Mouse (Mus musculus): ENCODE results near the gene Jade3. TPM values are rescaled to one million over a fixed set of nuclear protein-coding genes. Genes with fewer than 3 reads are reported as not detected.

Gene Jade3
- polyA plus RNA-seq, 1 experiment: 1.5 TPM

DNA sequence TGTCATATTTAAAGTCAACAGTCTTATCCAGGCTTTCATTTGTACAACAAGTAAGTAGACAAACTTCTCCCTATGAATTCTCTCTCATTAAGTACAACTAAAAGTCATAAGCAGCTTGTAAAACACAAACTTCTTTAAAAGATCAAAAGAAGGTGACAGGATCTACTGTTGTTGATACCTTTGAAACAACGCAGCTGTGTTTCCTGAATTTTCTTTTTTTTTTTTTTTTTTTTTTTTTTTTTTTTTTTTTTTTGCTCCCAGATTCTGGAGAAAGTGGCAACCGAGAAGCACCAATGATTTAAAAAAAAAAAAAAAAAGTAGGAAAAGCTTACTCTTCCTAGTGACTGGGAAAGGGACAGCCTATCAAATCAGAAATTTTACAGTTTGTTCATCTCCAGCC, 57.7 kb downstream of the Jade3 start:
- H3K4me1 ChIP-seq (ENCODE audit: control insufficient read depth, insufficient read depth, insufficient read length, low read length): no peaks in the 10 kb centered on the region
- H3K27ac ChIP-seq (replicated peaks; ENCODE audit: low read depth, low read length): no peak overlapping the region
- no peak overlapping the region for H3K4me3 ChIP-seq (ENCODE audit: insufficient read depth, low read depth, low read length)

DNA sequence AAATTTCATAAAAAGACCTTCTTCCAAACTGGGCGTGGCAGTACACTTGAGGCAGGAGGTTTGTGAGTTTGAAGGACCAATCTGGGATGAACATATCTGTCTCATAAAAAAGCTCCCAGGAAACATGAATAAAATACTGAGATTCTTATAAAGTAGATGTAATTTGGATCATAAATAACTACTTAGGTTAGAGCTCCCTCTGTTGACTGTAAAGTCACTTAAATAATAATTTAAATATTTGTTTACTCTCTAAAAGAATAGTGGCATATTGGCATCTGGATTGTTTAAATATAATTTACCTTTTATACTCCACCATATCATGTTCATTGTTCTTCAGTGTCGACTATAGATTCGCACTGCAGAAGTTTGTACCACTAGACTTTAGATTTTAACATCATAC, 72.2 kb downstream of the Jade3 start:
- H3K4me3 ChIP-seq (ENCODE audit: insufficient read depth, low read depth, low read length): no peak overlapping the region
- H3K27ac ChIP-seq (replicated peaks; ENCODE audit: low read depth, low read length): no peak overlapping the region
- no peaks in the 10 kb centered on the region for H3K4me1 ChIP-seq (ENCODE audit: control insufficient read depth, insufficient read depth, insufficient read length, low read length)

DNA sequence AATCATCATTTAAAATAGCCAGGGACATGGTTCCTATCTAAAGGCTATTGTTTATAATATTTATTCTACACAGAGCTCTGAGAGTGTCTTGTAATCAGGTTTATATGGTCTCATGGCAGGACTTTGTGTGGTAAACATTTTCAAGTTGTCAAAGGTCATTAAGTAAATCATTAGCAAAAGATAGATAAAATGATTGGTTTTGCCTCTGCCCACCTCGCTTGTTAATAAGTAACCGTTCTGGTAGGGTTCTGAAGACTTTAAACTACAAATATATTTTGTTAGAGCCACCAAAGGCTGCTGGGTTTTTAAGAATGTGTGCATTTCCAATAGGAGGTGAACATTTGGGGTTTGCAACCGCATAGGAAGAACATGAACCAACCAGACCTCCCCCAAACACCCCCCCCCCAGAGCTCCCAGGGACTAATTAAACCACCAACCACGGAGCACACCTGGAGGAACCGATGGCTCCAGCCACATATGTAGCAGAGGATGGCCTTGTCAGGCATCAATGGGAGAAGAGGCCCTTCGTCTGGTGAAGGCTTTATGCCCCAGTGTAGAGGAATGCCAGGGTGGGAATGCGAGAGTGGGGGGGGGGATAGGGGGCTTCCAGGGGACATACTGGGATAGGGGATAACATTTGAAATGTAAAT, 94.9 kb downstream of the Jade3 start:
- Histone ChIP-seq H3K27ac (replicated peaks; ENCODE audit: low read depth, low read length) (no peak overlapping the region), H3K4me1 (ENCODE audit: control insufficient read depth, insufficient read depth, insufficient read length, low read length) (no peaks in the 10 kb centered on the region), H3K4me3 (ENCODE audit: insufficient read depth, low read depth, low read length) (no peak overlapping the region)

DNA sequence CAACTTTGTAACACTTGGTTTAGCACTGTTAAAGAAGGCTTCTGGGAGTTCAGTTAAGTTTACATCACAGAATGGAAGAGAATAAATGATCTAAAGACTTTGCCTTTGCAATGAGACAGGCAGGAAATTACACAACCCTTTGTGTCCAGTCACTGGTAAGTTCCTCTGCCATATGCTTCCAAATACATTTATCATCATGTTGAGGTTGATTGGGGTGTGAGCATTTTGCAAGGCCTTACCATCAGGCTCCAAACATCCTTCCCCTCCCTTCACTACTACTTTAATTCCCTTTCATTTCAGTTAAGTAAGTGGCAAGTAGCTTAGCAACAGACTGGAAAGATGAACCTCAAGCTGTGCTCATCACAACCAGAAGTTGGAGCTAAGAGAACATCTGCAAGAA, 96.1 kb downstream of the Jade3 start:
- Histone ChIP-seq H3K27ac (replicated peaks; ENCODE audit: low read depth, low read length) (no peak overlapping the region), H3K4me3 (ENCODE audit: insufficient read depth, low read depth, low read length) (no peak overlapping the region), H3K4me1 (ENCODE audit: control insufficient read depth, insufficient read depth, insufficient read length, low read length) (no peaks in the 10 kb centered on the region)

DNA sequence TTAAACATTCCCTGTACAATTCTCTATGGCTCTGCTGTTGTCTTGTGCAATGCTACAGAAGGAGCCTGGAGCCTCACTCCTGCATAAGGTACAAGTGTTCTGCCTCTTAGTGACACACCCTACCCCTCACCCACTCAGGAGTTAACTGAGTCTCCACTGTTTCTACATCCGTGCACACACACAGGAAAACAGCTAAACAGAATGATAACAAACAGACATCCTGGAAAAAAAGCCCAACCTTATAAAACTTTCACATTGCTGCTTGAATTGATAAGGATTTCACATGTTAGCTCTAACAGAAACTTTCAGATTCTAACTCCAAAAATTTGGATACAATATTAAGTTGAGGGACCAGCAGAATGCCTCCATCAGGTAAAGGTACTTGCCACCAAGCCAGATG, 107.1 kb downstream of the Jade3 start:
- Histone ChIP-seq H3K4me3 (ENCODE audit: insufficient read depth, low read depth, low read length) (no peak overlapping the region), H3K27ac (replicated peaks; ENCODE audit: low read depth, low read length) (no peak overlapping the region), H3K4me1 (ENCODE audit: control insufficient read depth, insufficient read depth, insufficient read length, low read length) (no peaks in the 10 kb centered on the region)

DNA sequence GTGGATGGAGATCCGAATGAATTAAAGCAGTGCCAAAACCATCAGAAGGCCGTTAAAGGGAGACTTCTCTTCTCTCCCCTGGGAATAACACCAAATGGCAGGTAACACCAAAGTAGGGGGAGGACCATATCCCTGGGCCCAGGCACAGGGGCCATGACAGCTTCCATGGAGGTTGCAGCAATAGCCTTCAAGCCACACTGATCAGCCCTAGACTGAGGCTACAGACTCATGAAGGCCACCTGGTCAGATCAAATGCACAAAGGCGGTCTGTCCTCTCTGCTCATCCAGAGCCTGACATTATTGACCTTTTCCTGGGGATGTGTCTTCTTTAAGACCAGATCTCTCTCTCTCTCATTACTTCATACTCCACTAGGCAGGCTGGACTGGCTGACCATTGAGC, 118.4 kb downstream of the Jade3 start:
- no peak overlapping the region for H3K4me3 ChIP-seq (ENCODE audit: insufficient read depth, low read depth, low read length)
- no peaks in the 10 kb centered on the region for H3K4me1 ChIP-seq (ENCODE audit: control insufficient read depth, insufficient read depth, insufficient read length, low read length)
- H3K27ac ChIP-seq (replicated peaks; ENCODE audit: low read depth, low read length): no peak overlapping the region

DNA sequence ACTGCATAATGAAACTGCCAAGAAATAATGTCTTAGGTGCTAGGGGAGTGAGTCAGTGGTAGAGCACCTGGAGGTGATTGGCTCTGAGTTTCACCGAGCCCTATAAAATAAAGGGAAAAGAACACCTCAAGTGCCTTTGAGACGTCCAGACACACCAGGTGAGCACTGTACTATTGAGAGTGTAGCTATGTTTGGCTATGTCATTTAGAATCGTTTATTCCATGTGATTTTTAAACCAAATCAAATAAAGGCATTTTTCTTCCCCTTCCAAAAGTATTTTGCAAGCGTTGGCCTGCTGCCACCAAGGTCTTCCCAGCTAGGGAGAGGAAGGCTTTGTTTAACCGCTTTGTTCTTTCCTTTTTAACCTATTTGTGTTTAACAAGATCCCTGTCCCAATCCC, 122.1 kb downstream of the Jade3 start:
- H3K4me3 ChIP-seq (ENCODE audit: insufficient read depth, low read depth, low read length): no peak overlapping the region
- no peak overlapping the region for H3K27ac ChIP-seq (replicated peaks; ENCODE audit: low read depth, low read length)
- no peaks in the 10 kb centered on the region for H3K4me1 ChIP-seq (ENCODE audit: control insufficient read depth, insufficient read depth, insufficient read length, low read length)

DNA sequence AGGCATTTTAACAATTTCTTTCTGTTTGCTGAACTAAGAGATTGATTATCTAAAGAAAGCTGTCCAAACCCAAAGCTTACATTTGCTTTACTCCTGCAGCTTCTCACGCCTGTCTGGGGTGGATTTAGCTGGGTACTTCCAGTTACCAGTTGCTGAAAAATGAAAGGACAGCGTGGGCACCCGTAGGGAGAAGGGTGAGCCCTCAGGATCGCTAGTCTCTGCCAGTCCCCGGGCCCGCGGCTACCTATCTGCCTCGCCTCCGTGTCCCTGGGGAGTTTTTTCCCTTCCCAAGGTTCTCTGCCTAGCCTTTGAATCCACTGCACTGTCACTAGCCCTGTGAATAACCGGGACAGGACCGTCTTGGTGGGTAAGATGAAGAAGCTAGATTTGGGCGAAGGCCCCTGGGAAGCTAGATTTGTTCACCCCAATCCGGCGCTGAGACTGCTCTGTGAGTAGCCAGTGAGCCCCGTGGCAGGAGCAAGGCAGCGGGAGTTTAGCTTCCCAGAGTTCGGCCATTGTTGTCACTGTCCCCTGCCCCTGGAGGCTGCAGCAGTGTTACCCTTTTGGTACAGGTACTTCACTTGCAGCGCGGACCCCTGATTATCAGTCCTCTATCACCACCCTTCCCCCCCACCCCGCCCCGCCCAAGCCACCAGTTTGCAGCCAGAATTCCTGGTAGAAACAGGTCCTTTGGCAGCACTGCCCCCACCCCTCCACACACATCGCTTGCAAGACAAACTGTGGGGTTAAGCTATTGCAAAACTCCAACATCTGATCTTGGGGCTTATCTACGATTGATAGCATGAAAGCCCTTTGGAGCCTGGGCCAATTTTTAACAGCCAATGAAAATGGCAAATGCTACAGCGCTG, 122.8 kb downstream of the Jade3 start:
- Histone ChIP-seq H3K4me3 (ENCODE audit: insufficient read depth, low read depth, low read length) (peak overlapping the region; percentile 56), H3K27ac (replicated peaks; ENCODE audit: low read depth, low read length) (no peak overlapping the region)

DNA sequence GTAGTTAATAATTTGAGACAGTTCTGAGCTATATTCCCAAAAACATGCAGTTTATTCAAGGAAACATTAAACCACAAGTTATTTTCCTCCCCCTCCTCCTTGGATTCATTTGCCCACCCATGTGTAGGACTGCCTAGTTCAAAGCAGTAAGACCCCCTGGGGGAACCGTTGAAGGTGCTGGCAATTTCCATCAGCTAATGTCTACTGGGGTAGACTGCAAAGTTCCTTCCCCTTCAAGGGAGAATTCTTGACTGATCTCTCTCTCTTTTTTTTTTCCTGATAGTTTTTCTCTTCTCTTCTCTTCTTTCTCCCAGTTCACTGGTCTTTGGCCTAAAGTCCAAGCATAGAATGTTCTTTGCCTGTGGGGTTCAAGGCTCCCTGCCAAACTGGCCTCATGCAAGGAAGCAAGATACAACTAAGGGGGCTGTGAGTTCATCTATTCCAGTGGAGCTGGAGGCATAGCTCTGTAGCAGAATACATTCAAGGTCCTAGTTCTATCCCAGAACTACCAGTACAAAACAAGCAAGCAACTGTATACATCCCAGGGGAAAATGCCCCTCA, 123.5 kb downstream of the Jade3 start:
- Histone ChIP-seq H3K4me3 (ENCODE audit: insufficient read depth, low read depth, low read length) (no peak overlapping the region), H3K27ac (replicated peaks; ENCODE audit: low read depth, low read length) (no peak overlapping the region)

More for the DNA sequence above, 122.8 kb downstream of the Jade3 start:
- no peaks in the 10 kb centered on the region for H3K4me1 ChIP-seq (ENCODE audit: control insufficient read depth, insufficient read depth, insufficient read length, low read length)

DNA sequence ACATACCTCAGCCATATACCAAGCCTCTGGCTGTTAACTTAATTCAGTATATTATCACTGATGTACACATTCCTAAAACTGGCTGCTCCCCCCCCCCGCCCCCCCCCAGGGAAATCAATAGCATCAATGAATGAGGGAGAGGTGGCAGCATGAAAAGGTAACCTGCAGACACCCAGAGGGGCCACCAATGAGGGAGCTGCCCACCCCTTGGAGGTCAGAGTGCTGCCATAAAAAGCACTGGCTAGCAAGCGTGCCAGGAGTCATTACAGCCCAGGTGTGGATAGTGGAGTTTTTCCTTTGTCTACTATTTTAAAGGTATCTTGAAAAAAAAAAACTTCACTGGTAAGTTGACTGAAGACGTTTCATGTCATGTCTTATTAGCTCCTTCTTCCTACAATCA, 124.0 kb downstream of the Jade3 start, which contains the start of gene Rgn:
TSS of gene Rgn (plus strand) at position 256 of the 400 bp plus-strand sequence.
- Histone ChIP-seq H3K27ac (replicated peaks; ENCODE audit: low read depth, low read length) (no peak within 1 kb of the TSS), H3K4me3 (ENCODE audit: insufficient read depth, low read depth, low read length) (no peak within 1 kb of the TSS)

More for the DNA sequence above, 123.5 kb downstream of the Jade3 start:
- H3K4me1 ChIP-seq (ENCODE audit: control insufficient read depth, insufficient read depth, insufficient read length, low read length): no peaks in the 10 kb centered on the region

DNA sequence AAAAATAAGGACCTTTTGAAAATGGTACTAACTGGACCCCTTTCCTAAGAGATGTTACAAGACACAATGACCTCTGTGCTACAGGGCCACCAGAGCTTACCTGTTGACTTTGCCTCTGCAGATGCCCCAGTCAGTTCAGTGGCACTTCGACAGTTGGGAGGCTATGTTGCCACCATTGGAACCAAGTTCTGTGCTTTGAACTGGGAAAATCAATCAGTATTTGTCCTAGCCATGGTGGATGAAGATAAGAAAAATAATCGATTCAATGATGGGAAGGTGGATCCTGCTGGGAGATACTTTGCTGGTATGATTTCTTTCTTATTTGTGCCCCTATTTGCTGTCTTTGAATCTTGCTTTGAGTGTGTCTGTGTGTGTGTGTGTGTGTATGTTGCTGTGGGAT, 126.7 kb downstream of the Jade3 start:
- Histone ChIP-seq H3K4me1 (ENCODE audit: control insufficient read depth, insufficient read depth, insufficient read length, low read length) (no peaks in the 10 kb centered on the region), H3K27ac (replicated peaks; ENCODE audit: low read depth, low read length) (no peak overlapping the region), H3K4me3 (ENCODE audit: insufficient read depth, low read depth, low read length) (no peak overlapping the region)

More for the DNA sequence above, 124.0 kb downstream of the Jade3 start, which contains the start of gene Rgn:
- no peaks in the 10 kb centered on the region for H3K4me1 ChIP-seq (ENCODE audit: control insufficient read depth, insufficient read depth, insufficient read length, low read length)

DNA sequence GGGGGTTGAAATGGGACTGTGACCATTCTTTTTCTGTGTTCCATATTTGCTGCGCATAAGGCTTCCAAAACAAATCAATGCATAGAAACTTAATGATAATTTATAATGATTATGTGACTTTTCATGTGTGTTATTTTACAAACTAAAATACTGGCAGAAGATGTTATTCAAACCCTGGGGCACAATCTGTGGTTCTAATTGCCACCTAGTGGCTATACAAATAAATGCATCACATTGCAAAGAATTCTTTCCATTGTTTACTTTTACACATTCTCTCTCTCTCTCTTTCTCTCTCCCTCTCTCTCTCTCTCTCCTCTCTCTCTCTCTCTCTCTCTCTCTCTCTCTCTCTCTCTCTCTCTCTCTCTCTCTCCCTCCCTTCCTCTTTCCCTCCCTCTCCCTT, 136.4 kb downstream of the Jade3 start:
- Histone ChIP-seq H3K27ac (replicated peaks; ENCODE audit: low read depth, low read length) (no peak overlapping the region), H3K4me1 (ENCODE audit: control insufficient read depth, insufficient read depth, insufficient read length, low read length) (no peaks in the 10 kb centered on the region), H3K4me3 (ENCODE audit: insufficient read depth, low read depth, low read length) (no peak overlapping the region)

DNA sequence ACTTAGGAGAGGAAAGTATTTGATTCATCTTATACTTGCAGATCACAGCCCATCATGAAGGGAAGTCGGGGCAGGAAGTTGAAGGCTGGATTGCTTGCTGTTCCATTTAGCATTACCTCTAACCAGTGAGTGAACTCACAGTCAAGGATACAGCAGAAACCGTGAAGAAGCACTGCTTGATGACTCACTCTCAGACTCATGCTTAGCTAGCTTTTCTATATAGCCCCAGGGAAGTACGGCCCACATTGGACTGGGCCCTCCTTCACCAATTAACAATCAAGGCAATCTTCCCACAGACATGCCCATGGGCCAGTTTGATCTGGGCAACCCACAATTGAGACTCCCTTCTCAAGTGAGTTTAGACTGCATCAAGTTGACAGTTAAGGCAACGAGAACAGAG, 138.5 kb downstream of the Jade3 start:
- Histone ChIP-seq H3K4me1 (ENCODE audit: control insufficient read depth, insufficient read depth, insufficient read length, low read length) (no peaks in the 10 kb centered on the region), H3K27ac (replicated peaks; ENCODE audit: low read depth, low read length) (no peak overlapping the region), H3K4me3 (ENCODE audit: insufficient read depth, low read depth, low read length) (no peak overlapping the region)
